Mouse (Mus musculus) MEL (cell line): ENCODE results near the gene Tmem199.

ENCODE experiments used
- BHLHE40 ChIP-seq: IDR thresholded peaks from 2 replicates; pipeline ENCODE4 v1.6.1; 2012; ENCODE audit warnings: low read depth, mild to moderate bottlenecking, inconsistent platforms, low read length, improper control_type of control experiment, borderline replicate concordance
- CHD1 ChIP-seq: IDR thresholded peaks from 2 replicates; pipeline ENCODE4 v1.6.1; 2012; ENCODE audit warnings: low read depth, mild to moderate bottlenecking, inconsistent platforms, low read length, improper control_type of control experiment
- CTCF ChIP-seq, 3 experiments: IDR thresholded peaks in 2 of 3; conservative IDR thresholded peaks in 1 of 3; 2 replicates each; pipeline ENCODE4 v1.5.1; 2011 to 2012; ENCODE audit warnings: low read length in 3 of 3, low read depth in 2 of 3, mild to moderate bottlenecking in 2 of 3, improper control_type of control experiment in 1 of 3, inconsistent platforms in 1 of 3, mixed read lengths in 1 of 3, moderate library complexity in 1 of 3; ENCODE audit not compliant: control insufficient read depth in 1 of 3, insufficient read depth in 1 of 3, poor library complexity in 1 of 3, severe bottlenecking in 1 of 3
- EP300 ChIP-seq, 2 experiments: IDR thresholded peaks; 2 replicates each; pipeline ENCODE4 v1.6.1; 2011; ENCODE audit warnings: improper control_type of control experiment in 2 of 2, low read length in 2 of 2, low read depth in 1 of 2, mild to moderate bottlenecking in 1 of 2
- ETS1 ChIP-seq: IDR thresholded peaks from 2 replicates; pipeline ENCODE4 v1.6.1; 2012; ENCODE audit warnings: low read depth, mild to moderate bottlenecking, inconsistent platforms, low read length, improper control_type of control experiment, moderate library complexity
- MXI1 ChIP-seq: IDR thresholded peaks from 2 replicates; pipeline ENCODE4 v1.6.1; 2011; ENCODE audit warnings: mild to moderate bottlenecking, low read depth, low read length, improper control_type of control experiment
- POLR2A ChIP-seq, 2 experiments: IDR thresholded peaks; 2 replicates each; pipeline ENCODE4 v1.6.1; 2011 to 2012; ENCODE audit warnings: low read length in 2 of 2, mild to moderate bottlenecking in 2 of 2, control low read depth in 1 of 2, improper control_type of control experiment in 1 of 2, low read depth in 1 of 2, moderate library complexity in 1 of 2; ENCODE audit not compliant: control insufficient read depth in 1 of 2, insufficient read depth in 1 of 2, poor library complexity in 1 of 2
- POLR2AphosphoS5 ChIP-seq: IDR thresholded peaks from 2 replicates; pipeline ENCODE4 v1.6.1; 2012; ENCODE audit warnings: low read depth, borderline replicate concordance, mild to moderate bottlenecking, inconsistent platforms, low read length, moderate library complexity, mixed read lengths
- USF2 ChIP-seq, 2 experiments: IDR thresholded peaks; 2 replicates each; pipeline ENCODE4 v1.6.1; 2011 to 2012; ENCODE audit warnings: improper control_type of control experiment in 2 of 2, low read length in 2 of 2, borderline replicate concordance in 1 of 2, inconsistent platforms in 1 of 2, low read depth in 1 of 2, mild to moderate bottlenecking in 1 of 2; ENCODE audit not compliant: insufficient read depth in 1 of 2

DNA sequence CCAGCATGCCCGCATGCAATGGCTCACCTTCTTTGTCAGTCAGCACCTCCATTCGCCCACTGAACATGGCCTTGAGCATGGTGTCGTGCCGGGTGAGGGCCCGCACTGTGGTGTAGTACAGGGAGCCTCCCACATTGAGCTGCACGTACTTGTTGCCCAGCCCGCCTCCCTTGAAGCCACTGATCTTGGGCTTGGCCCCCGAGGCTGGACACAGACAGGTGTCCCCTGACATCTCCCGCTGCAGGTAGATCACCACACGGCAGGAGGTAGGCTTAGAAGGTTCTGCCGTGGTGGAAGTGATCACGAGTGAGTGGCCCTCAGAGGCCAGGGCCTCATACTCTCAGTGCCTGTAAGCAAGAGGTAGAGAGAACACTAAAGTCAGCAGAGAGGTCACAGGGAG is 18.0 kb upstream of the Tmem199 start:
- TF ChIP-seq POLR2AphosphoS5 = no peak
- no peak for TF ChIP-seq MXI1
- no peak for TF ChIP-seq EP300 (IDR thresholded peaks at IDR 0.05; ENCODE audit: low read depth in 1 of 2, low read length in 2 of 2)
- no peak for TF ChIP-seq CTCF (IDR thresholded peaks at IDR 0.05 in 2 of 3, conservative IDR thresholded peaks at IDR 0.05 in 1 of 3; ENCODE audit: control insufficient read depth in 1 of 3, insufficient read depth in 1 of 3, low read depth in 2 of 3, low read length in 3 of 3, poor library complexity in 1 of 3, severe bottlenecking in 1 of 3)
- no peak for TF ChIP-seq POLR2A (IDR thresholded peaks at IDR 0.05; ENCODE audit: control insufficient read depth in 1 of 2, insufficient read depth in 1 of 2, low read depth in 1 of 2, low read length in 2 of 2, poor library complexity in 1 of 2)
- no peak for TF ChIP-seq USF2 (IDR thresholded peaks at IDR 0.05; ENCODE audit: borderline replicate concordance in 1 of 2, insufficient read depth in 1 of 2, low read depth in 1 of 2, low read length in 2 of 2)
- no peak for TF ChIP-seq BHLHE40
- no peak for TF ChIP-seq CHD1
- TF ChIP-seq ETS1 = no peak
